Mouse (Mus musculus): Measurements from ENCODE around the gene Gm9732.
"Not testable (repeated sequence)": the region's sequence is repeated elsewhere in the genome, so short reads cannot be mapped to it uniquely, and the experiment has no call there.

The Gm9732 gene

DNA sequence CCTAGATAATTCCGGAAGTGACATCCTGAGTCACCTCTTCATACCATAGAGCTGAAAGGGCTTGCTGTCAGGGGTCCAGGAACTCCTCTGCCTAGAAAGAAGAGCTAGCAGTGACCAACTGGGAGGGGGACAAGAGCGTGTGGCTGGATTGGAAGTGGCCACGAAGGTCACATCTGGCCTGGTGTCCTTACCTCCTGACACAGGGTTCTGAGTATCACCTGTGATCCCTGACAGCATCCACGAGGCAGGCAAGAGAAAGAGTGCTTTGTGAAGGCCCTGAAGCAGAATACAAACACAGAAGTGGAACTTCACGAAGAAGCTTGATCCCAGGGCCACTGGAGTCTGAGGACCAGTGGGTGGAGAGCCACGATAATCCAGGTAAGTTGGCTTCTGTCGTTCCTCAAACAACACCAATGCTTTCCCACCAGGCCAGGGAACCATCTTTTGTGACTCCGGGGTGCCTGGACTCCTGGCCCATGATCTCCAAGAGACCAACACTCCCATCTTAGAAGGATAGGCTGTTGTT is at the start of gene Gm9732:
Gene Gm9732, plus strand, starts transcription at position 51 of the 526 bp plus-strand sequence.
- DNase-seq (ENCODE audit: low read depth), result not testable (repeated sequence)

DNA sequence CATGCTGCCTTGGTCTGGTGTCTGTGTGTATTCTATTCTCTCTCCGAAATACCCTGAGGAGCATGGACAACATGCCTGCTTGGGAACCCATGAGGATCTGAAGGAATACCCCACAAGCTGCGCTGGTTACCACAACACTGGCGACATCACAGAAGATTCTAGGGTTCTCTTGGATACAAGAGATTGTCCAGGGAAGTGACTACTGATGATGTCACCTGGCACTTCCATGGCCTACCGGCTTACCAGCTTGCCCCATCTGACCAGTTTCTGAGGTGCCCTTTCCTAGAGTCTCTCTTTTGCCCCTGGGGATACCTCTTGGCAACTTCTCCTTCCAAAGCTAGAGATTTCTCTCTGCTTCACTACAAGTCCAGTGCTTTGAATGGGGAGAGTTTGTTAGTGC is 39.6 kb upstream of the Gm9732 start, which contains the start of gene Gm8122:
Gene Gm8122, minus strand, starts transcription at position 101 of the 400 bp plus-strand sequence.
- not testable (repeated sequence) for DNase-seq (ENCODE audit: low read depth)

DNA sequence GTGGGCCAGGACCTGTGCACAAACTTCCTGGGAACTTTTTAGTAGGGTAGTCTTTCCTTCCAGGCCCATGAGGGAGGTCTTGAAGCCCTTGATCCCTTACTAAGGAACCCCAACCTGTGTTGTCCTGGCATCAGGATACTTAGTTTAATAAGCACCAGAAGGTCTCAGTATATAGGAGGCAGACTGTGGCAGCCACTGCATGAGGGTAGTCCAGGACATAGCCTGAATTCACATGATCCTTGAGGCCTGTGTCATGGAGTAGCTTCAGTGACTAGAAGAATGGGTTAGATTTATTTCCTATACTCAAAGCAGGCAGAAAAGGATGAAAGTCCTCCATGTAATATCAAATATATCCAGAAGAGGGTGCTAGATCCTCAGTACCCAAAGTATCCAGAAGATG is 37.1 kb upstream of the Gm9732 start:
- not testable (repeated sequence) for DNase-seq (ENCODE audit: low read depth)

DNA sequence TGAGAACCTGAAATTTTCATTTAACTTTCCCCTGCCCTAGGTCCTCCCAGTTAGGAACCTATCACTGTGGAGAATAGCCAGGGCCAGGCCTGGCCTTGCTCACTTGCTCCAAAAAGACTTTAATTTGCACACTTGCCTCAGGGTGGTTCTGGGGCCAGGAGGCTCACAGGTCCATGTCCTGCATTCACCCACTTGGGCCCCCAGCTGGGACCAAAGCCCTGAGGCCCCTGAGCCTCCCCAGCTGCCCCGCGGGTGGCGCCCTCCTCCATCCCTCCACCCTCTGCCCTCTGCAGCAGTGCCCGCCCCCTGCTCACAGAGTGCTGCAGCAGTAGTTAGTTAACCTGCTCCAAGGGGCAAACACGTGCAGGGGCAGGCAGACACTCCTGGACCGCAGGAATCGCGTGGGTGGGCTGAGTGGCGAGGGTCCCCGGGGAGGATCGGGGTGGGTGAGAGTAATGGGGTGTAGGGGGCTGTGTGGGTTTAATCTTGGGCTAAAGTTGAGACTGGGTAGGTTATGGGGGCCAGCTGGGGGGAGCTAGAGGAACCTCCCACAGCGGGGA is 25.1 kb upstream of the Gm9732 start:
- DNase-seq (ENCODE audit: low read depth), result not testable (repeated sequence)

DNA sequence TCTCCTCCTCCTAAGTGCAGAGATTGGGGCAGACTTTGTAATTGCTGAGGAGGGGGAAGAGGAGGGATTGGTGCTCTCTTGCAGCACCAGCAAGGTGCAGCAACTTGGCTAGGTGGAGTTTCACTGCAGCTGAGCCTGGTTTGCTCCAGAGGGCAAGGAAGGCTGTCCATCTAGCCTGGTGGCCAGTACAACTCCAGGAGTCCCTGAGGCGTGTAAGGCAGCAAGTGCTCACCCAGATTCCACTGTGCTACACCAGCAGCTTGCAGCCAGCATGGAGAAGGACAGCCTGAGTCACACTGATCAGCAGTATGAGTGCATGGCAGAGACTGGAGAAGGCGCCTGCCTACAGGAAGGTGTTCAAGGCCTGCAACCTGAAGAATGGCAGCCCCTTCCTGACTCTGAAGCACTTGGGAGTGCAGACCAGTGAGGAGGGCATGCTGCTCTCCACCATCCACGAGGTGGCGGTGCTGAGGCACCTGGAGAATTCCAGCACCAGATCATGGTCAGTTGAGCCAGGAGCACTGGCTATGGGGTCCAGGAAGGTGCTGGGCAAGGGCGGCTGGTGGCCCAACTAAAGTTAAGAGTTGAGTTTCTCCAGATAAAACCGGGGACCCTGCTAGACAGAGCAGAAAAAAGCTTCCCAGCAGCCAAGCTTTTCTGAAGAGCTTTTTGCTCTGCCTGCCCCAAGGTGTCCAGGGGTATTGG is 24.1 kb upstream of the Gm9732 start:
- DNase-seq (ENCODE audit: low read depth), result not testable (repeated sequence)

DNA sequence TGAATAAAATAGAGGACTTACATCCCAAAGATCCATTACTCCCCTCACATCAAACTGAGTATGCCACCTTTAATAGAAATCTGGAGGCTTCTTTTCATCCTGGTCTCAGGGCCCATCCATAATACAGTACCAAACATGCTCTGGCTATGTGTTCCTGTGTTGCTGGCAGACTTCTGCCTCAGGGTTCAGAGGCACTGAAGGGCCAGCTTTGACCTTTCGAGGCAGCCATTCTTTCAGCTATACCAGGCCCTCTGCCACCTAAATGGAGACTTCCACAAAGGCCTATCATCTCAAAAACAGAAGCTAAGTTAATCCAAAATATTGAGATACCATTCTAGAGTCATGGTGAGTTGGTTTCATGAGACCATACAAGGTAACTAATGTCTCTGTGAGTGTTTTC is 18.3 kb upstream of the Gm9732 start:
- not testable (repeated sequence) for DNase-seq (ENCODE audit: low read depth)

DNA sequence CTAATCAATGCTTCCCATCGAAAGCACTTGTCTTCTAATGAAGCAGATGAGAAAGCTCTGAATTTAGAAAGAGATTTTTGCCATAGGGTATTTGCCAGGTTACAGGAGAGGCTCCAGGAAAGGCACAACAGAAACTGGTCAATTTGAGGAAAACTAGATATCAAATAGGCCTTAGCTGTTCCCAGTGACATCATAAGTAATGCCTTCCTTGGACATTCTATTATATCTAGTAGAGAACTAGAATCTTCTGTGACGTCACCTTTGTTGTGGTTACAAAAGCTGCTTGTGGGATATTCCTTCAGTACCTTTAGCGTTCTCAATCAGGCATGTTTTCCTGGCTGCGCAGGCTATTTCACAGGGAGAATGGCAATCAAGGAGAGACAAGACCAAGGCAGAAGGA is 16.5 kb upstream of the Gm9732 start, which contains the start of gene Gm8126:
Gene Gm8126, plus strand, starts transcription at position 301 of the 400 bp plus-strand sequence.
- not testable (repeated sequence) for DNase-seq (ENCODE audit: low read depth)

DNA sequence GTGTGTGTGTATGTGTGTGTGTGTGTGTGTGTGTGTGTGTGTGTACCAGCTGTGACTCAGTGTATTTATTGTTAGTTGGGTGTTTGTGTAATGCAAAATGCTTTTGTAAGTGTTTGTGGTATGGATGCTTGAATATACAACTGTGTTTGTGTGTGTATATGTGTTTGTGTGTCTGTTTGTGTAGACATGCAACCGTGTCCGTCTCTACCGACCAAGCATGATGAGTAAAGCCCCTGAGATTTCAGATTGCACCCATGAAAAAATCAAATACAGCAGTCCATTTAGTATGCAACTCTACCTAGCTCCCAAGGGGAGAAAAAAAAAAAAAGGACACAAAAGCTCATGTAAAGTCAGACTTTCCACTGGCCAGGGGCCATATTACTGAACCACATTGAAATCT is 11.4 kb upstream of the Gm9732 start:
- not testable (repeated sequence) for DNase-seq (ENCODE audit: low read depth)

DNA sequence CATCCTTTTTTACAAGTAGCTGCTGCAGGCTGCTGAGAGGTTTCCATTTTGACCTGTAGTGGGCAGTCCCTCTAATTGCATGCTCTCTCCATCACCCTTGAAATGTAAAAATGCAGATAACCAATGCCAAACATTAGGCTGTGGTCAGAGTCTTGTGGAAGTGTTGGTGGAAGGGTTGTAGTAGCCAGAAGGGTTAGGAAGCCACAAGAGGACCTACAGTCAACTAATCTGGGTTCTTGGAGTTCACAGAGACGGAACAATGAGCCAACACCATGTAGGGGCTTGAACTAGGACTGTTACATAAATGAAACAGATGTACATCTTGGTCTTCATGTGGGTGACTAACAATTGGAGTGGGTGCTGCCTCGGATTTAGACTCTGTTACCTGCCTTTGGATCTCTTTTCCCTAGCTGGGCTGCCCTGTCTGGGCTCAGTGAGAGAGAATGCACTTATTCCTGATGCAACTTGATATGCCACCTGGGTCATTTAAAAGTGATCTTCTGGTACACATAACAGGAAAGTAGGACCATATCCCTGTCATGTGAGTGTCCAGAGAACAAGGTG is 6.2 kb upstream of the Gm9732 start:
- DNase-seq (ENCODE audit: low read depth), result not testable (repeated sequence)

DNA sequence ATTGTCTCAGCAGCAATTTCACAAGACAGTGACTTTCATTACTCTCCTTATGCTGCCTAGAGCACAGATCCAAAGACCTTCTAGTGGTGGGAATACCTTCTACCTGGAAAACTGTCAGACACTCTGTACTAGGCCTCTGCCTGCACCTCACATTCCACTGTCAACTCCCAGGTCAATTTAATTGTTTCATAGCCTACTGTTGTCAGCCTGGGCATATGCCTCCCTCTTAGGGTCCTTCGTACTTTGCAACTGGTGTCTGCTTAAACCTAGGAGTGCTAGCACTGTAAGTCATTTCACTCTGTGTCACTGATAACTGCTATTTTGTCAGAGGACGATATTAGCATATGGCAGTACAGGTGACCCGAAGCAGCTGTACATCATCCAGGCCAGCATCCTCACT is 5.6 kb upstream of the Gm9732 start:
- not testable (repeated sequence) for DNase-seq (ENCODE audit: low read depth)

DNA sequence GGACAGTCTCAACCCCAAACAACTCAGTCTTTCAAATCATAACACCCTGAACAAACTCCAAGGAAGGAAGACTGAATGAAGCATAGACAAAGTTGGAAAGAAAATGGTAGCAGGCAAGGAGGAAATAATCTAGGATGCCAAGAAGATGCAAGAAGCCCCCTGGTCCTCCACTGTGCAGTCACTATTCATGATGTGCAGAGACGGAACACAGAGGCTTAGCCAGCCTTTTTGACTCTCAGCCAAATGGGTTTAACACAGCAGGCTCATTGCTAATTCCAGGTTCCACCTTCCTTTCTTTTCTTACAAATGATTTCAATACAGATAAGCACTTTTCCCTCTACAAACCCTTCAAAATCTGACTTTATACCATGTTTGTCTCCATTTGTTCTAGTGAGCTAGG is 1.7 kb upstream of the Gm9732 start:
- DNase-seq (ENCODE audit: low read depth), result not testable (repeated sequence)

DNA sequence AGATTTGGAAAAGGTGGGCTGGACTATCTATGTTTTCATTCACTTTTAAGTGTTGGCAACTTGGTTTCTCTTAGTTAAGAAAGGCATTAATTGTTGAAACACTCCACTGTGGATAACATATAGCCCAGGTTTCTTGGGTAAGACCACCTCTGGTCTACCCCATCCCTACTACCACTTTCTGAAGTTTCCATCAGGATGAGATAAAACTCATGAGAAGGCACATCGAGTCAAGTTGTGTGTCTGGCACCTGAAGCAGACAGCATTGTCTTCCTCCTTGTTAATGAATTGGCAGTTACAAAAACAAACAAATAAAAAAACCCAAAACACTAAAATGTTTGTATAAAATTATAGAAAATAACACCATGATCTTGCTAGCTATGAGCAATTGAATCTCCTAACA is 916 bp downstream of the Gm9732 start:
- DNase-seq (ENCODE audit: low read depth), result not testable (repeated sequence)

DNA sequence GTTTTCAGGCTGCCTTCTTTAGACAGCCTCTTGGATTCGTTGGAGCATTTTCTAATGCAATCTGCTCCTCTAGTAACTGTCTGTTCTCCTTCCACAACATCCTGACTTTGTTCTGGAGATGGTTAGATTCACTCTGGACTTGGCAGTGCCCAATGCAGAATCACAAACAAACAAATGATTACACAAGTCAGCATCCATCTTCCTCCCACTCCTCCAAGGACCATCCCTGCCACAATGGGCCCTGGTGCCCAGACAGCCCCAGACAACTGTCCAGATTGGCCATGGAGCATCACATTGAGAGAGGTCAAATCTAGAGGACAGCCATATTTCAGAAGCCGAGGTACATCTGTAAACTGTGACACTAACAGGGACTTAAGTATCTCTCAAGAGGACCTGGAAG is 2.6 kb downstream of the Gm9732 start:
- not testable (repeated sequence) for DNase-seq (ENCODE audit: low read depth)

DNA sequence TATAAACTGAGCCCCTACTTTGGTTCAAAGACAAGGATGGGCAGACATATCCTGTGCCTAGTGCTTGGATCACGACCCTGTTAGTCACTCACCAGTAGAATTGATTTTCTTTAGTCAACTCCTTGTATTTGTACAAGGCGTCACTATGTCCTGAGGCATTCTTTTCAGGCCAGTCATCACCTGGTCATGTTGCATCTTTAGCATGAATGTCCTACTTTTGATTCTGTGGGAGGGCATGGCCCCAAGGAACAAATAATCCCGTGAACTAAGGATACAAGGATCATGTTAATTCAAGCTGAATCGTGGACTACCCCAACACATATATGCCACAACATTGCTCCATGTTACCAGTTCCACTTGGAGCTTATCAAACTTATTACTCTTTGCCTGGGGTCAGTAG is 3.3 kb downstream of the Gm9732 start:
- DNase-seq (ENCODE audit: low read depth), result not testable (repeated sequence)

DNA sequence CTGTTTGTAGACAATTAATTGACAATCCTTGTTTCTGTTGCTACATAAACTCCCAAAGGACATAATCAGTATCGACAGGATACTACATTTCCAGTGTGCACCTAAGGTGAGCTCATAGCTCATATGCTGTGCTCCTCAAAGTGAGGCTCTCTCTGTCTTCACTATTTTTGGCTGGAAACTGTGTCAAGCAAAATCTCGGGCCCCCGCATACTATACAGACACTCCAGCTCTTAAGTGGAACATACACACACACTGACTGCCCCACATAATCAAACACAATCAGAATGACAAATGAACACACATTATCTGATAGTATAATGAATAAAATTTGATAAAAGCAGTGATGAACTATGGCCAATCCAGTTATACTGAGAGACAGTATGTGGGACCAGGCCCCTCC is 3.8 kb downstream of the Gm9732 start:
- not testable (repeated sequence) for DNase-seq (ENCODE audit: low read depth)

DNA sequence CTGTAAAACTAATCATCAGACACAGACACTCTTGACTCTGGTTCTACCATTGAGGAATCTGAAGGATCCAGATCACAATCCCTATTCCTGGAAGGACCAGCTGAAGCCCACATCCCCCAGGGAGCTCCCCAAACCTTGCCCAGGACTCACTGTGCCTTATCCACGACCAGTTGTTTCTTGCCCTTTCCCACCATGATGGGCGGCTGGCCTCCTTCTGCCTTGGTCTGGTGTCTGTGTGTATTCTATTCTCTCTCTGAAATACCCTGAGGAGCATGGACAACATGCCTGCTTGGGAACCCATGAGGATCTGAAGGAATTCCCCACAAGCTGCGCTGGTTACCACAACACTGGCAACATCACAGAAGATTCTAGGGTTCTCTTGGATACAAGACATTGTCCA is 18.7 kb downstream of the Gm9732 start, which contains the start of gene Gm8127:
Gene Gm8127, minus strand, starts transcription at position 330 of the 400 bp plus-strand sequence.
- DNase-seq (ENCODE audit: low read depth), result not testable (repeated sequence)

DNA sequence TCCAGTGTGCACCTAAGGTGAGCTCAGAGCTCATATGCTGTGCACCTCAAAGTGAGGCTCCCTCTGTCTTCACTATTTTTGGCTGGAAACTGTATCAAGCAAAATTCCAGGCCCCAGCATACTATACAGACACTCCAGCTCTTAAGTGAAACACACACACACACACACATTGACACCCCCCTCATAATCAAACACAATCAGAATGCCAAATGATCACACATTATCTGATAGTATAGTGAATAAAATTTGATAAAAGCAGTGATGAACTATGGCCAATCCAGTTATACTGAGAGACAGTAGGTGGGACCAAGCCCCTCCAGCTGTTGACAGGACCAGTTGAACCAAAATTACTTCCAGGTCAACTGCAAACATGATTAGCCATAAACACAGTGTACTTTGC is 44.7 kb downstream of the Gm9732 start:
- not testable (repeated sequence) for DNase-seq (ENCODE audit: low read depth)

DNA sequence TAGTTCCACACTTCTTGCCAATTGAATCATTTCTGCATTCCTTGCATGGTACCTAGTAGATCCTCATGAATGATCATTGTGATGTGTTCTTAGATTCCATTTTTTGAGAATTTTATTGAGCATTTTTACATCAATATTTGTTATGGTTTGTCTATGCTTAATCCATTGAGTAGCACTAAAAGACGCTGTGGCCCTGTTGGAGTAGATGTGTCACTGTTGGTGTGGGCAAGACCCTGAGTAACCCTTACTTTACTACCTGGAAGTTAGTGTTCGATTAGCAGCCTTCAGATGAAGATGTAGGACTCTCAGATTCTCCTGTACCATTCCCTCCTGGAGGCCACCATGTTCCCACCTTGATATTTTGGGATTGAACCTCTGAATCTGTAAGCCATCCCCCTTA is 53.8 kb downstream of the Gm9732 start:
- not testable (repeated sequence) for DNase-seq (ENCODE audit: low read depth)

DNA sequence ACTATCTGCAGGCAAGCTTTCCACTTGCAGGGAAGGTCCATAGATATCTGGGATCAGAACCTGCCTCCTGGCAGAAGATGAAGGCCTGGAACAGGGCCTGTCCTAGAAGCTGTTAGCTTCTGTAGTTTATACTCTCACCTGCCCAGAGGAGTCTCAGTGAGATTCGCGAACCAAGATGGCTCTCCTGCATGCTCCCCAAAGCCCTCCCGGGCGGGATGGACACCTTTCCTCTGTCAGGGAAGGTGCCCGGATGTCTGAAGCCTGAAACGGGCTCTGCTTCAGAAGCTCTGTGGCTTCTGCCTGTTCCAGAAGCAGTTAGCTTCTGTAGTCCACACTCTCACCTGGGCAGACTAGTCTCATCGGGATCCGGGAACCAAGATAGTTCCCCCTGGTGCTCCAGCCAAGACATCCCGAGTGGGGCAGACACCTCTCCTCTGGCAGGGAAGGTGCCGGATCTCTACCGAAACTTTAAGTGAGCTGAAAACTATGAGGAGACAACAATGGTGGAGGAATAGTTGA is 56.6 kb downstream of the Gm9732 start:
- not testable (repeated sequence) for DNase-seq (ENCODE audit: low read depth)

DNA sequence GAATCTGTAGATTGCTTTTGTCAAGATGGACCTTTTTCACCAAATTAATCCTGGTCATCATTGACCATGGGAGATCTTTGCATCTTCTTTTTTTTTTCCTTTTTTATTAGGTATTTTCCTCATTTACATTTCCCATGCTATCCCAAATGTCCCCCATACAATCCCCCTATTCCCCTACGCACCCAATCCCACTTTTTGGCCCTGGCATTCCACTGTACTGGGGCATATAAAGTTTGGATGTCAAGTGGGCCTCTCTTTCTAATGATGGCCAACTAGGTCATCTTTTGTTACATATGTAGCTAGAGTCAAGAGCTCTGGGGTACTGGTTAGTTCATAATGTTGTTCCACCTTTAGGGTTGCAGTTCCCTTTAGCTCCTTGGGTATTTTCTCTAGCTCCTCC is 62.8 kb downstream of the Gm9732 start:
- not testable (repeated sequence) for DNase-seq (ENCODE audit: low read depth)

DNA sequence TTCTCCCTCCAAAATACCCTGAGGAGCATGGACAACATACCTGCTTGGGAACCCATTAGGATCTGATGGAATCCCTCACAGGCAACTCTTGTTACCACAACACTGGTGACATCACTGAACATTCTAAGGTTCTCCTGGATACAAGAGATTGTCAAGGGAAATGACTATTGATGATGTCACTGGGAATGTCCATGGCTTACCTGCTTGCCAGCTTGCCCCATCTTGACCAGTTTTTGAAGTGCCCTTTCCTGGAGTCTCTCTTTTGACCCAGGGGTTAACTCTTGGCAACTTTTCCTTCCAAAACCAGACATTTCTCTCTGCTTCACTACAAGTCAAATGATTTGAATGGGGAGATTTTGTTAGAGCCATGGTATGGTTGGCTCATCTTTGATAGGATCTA is 72.9 kb downstream of the Gm9732 start, which contains the start of gene 1700001F09Rik:
Gene 1700001F09Rik, minus strand, starts transcription at position 101 of the 400 bp plus-strand sequence.
- not testable (repeated sequence) for DNase-seq (ENCODE audit: low read depth)

DNA sequence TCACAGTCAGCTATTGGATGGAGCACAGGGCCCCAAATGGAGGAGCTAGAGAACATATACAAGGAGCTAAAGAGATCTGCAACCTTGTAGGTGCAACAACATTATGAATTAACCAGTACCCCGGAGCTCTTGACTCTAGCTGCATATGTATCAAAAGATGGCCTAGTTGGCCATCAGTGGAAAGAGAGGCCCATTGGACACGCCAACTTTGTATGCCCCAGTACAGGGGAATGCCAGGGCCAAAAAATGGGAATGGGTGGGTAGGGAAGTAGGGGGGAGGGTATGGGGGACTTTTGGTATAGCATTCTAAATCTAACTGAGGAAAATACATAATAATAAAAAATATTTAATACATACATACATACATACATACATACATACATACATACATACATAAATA is 78.1 kb downstream of the Gm9732 start:
- DNase-seq (ENCODE audit: low read depth), result not testable (repeated sequence)
